Mouse (Mus musculus): Measurements from ENCODE around the gene Ints4. TPM values are rescaled to one million over a fixed set of nuclear protein-coding genes. Genes with fewer than 3 reads are reported as not detected.

Ints4 gene
- polyA plus RNA-seq, 1 experiment: 69.7 TPM

- 24% methylated on average over 8 of the region's 8 CpGs for WGBS
- TF ChIP-seq POLR2A (IDR thresholded peaks at IDR 0.05; ENCODE audit: borderline replicate concordance, extremely low read depth, low read depth, low read length) (no peak), CTCF (IDR thresholded peaks at IDR 0.05; ENCODE audit: insufficient read depth, low read length) (no peak)
- peak; percentile 40 for DNase-seq
- Histone ChIP-seq H3K4me3 (replicated peaks; ENCODE audit: extremely low read depth, low read depth, low read length) (peak overlapping the region; percentile 67), H3K4me1 (ENCODE audit: control insufficient read depth, insufficient read depth, low read length) (no peaks in the 10 kb centered on the region)
These were observed 97.8 kb downstream of the Ints4 start for GRCm38 (mm10) chr7:97578361-97579066.

DNA sequence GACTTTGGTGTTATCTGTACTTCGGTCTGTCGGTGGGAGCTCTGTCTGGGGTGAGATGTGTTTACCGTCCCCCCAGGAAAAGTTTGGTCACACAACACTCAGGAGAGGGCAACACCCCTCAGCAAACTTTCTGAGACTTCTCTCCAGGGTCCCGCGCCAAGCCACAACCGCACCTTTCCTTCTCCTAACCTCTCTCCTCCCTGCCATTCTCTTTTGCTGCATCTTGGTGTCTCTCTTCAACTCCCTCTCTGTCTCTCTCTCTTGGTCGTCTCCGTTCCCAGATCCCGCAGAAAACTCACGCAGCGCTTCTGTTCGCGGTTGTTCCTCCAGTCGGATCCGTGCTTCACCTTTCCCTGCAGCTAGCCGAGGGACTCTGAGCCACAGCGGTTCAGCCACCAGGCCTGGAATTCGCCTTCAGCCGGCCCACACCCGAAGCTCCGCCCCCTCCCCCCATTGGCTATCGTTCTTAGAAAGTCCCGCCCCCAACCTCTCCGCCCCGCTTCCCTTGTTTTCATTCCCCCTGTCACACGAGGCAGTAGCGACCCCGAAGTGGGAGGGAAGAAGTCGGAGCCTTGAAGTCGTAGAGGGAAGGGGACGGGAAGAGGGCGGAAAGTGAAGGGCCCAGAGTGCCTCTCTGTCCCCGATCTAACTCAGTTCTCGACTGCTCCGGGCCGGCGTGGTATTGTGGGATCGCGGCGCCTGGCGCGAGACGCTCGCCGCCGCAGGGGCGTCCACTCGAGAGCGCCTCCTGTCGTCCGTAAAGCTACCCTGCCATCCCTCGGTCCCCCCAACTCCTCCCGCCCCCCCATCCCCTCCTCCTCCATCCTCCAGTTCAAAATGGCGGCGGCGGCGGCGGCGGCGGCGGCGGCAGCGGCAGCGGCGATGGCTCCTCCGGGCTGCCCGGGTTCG, 98.6 kb downstream of the Ints4 start, which contains the start of the genes Aamdc and Rsf1:
Gene Aamdc, minus strand, starts transcription at position 431 of the 909 bp plus-strand sequence.
Gene Rsf1, plus strand, starts transcription at position 823 of the 909 bp plus-strand sequence.
- no peaks in the 10 kb centered on the region; the same call in 1 of the 2 replicates for H3K4me1 ChIP-seq (ENCODE audit: control insufficient read depth, insufficient read depth, low read length)
- DNase-seq: peak; percentile 90
- peak within 1 kb of the TSS; percentile 86 for H3K4me3 ChIP-seq (replicated peaks; ENCODE audit: extremely low read depth, low read depth, low read length)
- TF ChIP-seq CTCF (IDR thresholded peaks at IDR 0.05; ENCODE audit: insufficient read depth, low read length) (peak; percentile 58), POLR2A (IDR thresholded peaks at IDR 0.05; ENCODE audit: borderline replicate concordance, extremely low read depth, low read depth, low read length) (peak; percentile 96)
- under 1% methylated on average over 67 of the region's 68 CpGs for WGBS

GRCm38 (mm10) chr7:97579976-97580842, 99.5 kb downstream of the Ints4 start:
- under 1% methylated on average over 65 of the region's 65 CpGs for WGBS
- peak overlapping the region; percentile 86 for H3K4me3 ChIP-seq (replicated peaks; ENCODE audit: extremely low read depth, low read depth, low read length)
- DNase-seq: peak; percentile 66
- TF ChIP-seq POLR2A (IDR thresholded peaks at IDR 0.05; ENCODE audit: borderline replicate concordance, extremely low read depth, low read depth, low read length): no peak
- TF ChIP-seq CTCF (IDR thresholded peaks at IDR 0.05; ENCODE audit: insufficient read depth, low read length): no peak
- peaks cover 3% of the 10 kb centered on the region for H3K4me1 ChIP-seq (ENCODE audit: control insufficient read depth, insufficient read depth, low read length)

DNA sequence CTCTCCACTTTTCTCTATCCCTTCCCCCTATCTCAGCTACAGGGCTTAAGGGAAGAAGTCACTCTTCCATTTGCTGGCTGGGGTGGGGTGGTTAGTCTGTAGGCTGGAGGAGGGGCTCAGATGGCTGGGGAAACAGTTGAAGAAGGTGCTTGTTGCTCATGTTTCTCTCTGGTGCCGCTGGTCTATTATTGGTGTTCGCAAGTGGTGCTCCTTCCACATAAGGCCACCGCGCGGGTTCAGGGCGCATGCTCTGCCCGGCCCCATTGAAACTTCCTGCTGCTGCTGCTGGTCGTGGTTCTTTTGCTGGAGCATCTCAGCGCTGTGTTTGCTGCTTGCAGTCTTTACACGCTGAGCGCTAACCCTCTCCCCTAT, 100.1 kb downstream of the Ints4 start:
- under 1% methylated on average over 11 of the region's 11 CpGs for WGBS
- TF ChIP-seq POLR2A (IDR thresholded peaks at IDR 0.05; ENCODE audit: borderline replicate concordance, extremely low read depth, low read depth, low read length): peak; percentile 71; the same call in 1 of the 2 replicates
- 0 out of 2 replicates have a peak, but pooled peaks have one; percentile 2 for TF ChIP-seq CTCF (IDR thresholded peaks at IDR 0.05; ENCODE audit: insufficient read depth, low read length)
- DNase-seq: peak; percentile 80
- H3K4me1 ChIP-seq (ENCODE audit: control insufficient read depth, insufficient read depth, low read length): peaks cover 3% of the 10 kb centered on the region
- H3K4me3 ChIP-seq (replicated peaks; ENCODE audit: extremely low read depth, low read depth, low read length): peak overlapping the region; percentile 86

DNA sequence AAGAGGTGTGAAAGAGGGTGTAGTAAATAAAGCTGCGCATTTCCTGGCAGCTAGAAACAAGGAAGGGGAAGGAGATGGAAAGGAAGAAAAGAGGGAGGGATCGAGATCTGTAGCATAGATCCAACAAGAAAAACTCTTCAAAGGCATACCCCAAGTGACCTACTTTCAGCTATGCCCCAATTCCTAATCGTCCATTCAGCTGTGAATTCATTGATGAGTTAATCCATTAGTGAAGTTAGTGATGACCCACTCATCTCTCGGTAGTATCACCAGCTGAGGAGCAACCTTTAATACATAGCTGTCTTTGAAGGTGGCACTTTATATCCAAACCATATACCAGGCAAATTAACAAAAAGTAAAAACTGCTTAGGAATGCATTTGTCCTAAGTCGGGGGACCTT, 107.8 kb downstream of the Ints4 start:
- WGBS: 81% methylated on average over 5 of the region's 5 CpGs

DNA sequence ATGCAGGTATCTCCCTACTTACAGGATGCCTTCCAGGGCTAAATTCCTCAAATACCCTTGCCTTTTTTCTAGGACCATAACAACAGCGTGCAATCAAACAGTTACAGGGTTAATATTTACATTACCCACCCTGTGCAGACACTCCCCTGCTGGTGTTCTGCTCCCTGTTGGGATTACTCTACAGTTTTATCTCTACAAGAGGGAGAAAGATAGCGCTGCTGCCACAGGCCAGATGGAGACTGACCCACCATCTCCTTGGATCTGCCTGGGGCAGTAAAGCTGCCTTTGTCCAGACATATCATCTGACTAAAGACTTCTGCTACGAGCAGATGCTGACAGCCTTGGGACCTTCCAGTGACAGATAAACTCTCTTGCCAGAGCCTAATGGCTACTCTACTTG, 109.7 kb downstream of the Ints4 start:
- WGBS: 44% methylated on average over 3 of the region's 3 CpGs

More for the DNA sequence above, 107.8 kb downstream of the Ints4 start:
- no peak overlapping the region for H3K4me3 ChIP-seq (replicated peaks; ENCODE audit: extremely low read depth, low read depth, low read length)
- peaks cover 15% of the 10 kb centered on the region for H3K4me1 ChIP-seq (ENCODE audit: control insufficient read depth, insufficient read depth, low read length)
- TF ChIP-seq CTCF (IDR thresholded peaks at IDR 0.05; ENCODE audit: insufficient read depth, low read length) (no peak), POLR2A (IDR thresholded peaks at IDR 0.05; ENCODE audit: borderline replicate concordance, extremely low read depth, low read depth, low read length) (no peak)
- no peak for DNase-seq

More for the DNA sequence above, 109.7 kb downstream of the Ints4 start:
- no peak for DNase-seq
- Histone ChIP-seq H3K4me1 (ENCODE audit: control insufficient read depth, insufficient read depth, low read length) (peaks cover 12% of the 10 kb centered on the region), H3K4me3 (replicated peaks; ENCODE audit: extremely low read depth, low read depth, low read length) (no peak overlapping the region)
- TF ChIP-seq POLR2A (IDR thresholded peaks at IDR 0.05; ENCODE audit: borderline replicate concordance, extremely low read depth, low read depth, low read length) (no peak), CTCF (IDR thresholded peaks at IDR 0.05; ENCODE audit: insufficient read depth, low read length) (no peak)

Other genes starting within 250 kb of the Ints4 start
- 5.3 and 9.2 TPM in 2 replicates for gene Usp35, start 148.9 kb upstream of the Ints4 start, polyA plus RNA-seq (2012; rRNA removed)
- gene Kctd21, start 148.6 kb upstream of the Ints4 start, polyA plus RNA-seq (2012; rRNA removed): 7.9 and 11.5 TPM in 2 replicates
- gene Alg8, start 109.3 kb upstream of the Ints4 start, polyA plus RNA-seq (2012; rRNA removed): 7.4 and 9.3 TPM in 2 replicates
- 134 and 135 TPM in 2 replicates for gene Ndufc2, start 81.0 kb upstream of the Ints4 start, polyA plus RNA-seq (2012; rRNA removed)
- gene Thrsp, start 63.2 kb upstream of the Ints4 start, polyA plus RNA-seq (2012; rRNA removed): 72.8 and 95.2 TPM in 2 replicates
- 4.0 and 6.7 TPM in 2 replicates for gene Kctd14, start 29.6 kb upstream of the Ints4 start, polyA plus RNA-seq (2012; rRNA removed)
- 16.9 and 25.6 TPM in 2 replicates for gene Aamdc, start 98.5 kb downstream of the Ints4 start, polyA plus RNA-seq (2012; rRNA removed)
- 1.7 and 3.2 TPM in 2 replicates for gene Rsf1, start 98.9 kb downstream of the Ints4 start, polyA plus RNA-seq (2012; rRNA removed)
- gene Clns1a, start 215.7 kb downstream of the Ints4 start, polyA plus RNA-seq (2012; rRNA removed): 20.4 and 21.6 TPM in 2 replicates

Measured in lung, adult 2 months (tissue).